Mouse (Mus musculus) ovary, adult 18-20 months (tissue): ENCODE measurements around the gene Foxp2.

Experiments used
- DNase-seq: peaks from one replicate; pipeline ENCODE4 v3.0.0; 2022; ENCODE audit warnings: low spot score, mixed read lengths

Gene Foxp2

DNA sequence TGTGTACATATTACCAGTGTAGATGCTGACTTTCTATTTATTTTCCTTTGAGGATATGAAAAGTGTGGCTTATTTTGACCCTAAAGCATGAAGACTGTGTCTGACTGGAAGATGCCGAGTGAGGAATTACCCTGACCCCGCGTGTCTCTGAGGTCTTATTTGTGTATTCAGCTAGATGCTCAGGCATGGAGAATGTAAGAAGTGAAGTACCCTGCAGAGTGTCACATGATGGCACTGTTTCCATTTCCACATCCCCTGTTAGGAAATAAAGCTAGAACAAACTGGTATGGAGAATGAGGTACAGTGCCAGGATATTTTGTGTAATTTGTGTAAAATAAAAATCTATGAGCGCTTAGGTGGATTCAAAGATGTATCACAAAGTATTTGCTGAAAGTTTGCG, 219.8 kb downstream of the Foxp2 start:
- DNase-seq = no peak

- DNase-seq = no peak
Observed at GRCm38 (mm10) chr6:15121339-15121738, 220.2 kb downstream of the Foxp2 start.

DNA sequence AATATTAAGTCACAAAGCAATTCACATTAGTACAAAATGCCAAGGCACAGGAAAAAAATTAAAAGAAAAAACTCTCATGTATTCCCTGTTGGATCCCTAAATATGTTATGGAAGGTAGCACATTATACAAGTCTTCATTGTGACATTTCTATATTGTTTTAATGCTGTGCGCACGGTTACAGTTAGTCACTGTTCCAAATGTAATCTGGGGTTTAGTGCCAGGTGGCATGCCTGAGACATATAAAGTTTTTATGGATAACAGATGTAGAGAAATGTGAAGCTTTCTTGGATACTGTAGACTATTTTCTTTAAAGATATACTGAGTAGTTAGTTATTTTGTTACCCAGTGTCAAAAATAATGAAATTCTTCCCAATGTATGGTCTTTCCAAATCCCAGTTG, 229.0 kb downstream of the Foxp2 start:
- DNase-seq = no peak

- DNase-seq = no peak
Observed at GRCm38 (mm10) chr6:15142094-15142493, 240.9 kb downstream of the Foxp2 start.

- no peak for DNase-seq
Observed at GRCm38 (mm10) chr6:15151619-15152018, 250.5 kb downstream of the Foxp2 start.

GRCm38 (mm10) chr6:15163508-15164053, 262.4 kb downstream of the Foxp2 start:
- DNase-seq = no peak

- DNase-seq = no peak
Observed at GRCm38 (mm10) chr6:15176754-15177153, 275.6 kb downstream of the Foxp2 start.

DNA sequence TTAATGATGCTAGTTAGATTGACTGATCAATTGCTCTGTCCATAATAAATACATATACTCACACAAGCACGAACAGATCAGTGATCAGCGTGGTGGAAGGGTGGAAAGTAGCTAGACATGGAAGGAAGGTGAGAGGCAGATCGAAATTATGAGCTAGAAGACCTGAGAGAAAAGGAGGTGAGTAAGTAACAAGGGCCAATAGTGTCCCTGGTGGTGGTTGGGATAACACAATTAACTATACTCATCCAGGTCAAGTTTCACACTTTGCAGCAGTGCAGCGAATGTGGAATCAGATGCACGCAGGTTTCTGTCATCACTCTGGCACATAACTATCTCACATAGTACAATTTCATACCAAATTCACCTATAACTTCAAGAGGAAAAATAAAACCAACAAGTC, 291.7 kb downstream of the Foxp2 start:
- DNase-seq = no peak

DNA sequence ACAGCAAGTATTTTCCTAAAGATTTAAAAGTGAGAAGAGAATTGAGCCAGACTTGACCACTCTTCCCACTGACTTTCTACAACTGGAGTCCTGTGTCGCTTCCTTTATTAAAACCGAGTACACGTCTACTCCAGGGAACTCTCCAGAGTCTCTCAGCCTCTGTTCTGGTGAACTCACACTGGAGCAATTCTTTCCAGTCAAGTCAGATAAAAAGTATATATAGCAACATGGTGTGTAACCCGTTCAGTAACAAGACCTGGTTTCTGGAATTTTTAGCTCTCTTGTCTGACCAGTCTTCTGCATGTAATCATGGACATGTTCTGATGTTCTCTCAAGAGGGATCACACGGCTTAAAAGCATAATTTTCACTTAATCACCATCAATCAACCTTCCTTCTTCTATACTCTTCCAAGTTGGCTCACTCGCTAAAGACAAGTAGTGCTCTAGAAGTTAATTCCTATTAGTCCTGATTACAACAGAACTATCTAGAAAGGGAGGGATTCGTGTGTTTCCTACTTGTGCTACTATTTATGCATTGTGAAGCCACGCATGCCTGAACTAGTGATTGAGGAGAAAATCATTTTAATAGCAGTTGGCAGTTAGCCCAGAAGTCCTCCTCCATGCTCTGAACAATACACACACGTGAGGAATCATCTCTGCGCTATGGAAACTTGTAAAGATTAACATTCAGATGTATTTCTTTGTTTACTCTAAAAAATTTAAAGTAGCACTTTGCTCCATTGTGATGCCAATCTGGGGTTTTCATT, 341.2 kb downstream of the Foxp2 start:
- DNase-seq = no peak

GRCm38 (mm10) chr6:15257393-15257792, 356.2 kb downstream of the Foxp2 start:
- no peak for DNase-seq

DNA sequence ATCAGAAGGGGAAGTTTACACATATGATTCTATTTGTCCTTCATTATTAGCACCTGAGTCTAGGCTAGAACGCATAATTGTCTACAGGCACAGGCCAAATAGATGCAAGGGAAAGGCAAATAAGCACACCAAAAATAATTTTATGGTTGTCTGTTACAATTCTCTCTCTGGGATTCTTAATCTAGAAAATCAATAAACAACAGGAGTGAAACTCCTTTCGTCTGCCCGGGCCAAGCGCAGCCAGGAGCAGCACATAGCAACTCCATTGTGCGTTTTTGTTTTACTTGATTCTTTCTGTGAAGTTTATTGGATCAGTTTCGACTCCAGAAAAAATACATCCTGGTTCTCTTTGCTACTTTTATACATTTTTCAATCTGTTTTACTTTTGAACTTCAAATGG, 356.7 kb downstream of the Foxp2 start:
- DNase-seq = no peak

DNA sequence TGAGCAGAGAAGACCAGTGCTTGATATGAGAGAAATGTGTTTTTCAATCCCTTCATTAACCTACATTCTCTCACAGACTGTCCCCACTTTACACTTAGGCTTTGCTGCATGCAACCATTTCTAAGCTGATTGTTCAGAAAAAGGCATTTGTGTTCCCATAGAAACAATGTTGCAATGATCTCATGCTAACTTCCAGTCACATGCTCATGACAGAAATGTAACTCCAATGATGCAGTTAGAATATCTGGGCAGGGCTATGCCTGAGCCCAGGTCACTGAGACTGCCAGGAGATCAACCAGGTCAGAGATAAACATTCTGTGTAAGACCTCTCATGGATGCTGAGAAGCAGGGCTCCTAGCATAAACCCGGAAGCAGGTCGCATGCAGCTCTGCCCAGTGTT, 367.0 kb downstream of the Foxp2 start:
- DNase-seq = no peak

- no peak for DNase-seq
Observed at GRCm38 (mm10) chr6:15285213-15285612, 384.1 kb downstream of the Foxp2 start.

- DNase-seq = no peak
Observed at GRCm38 (mm10) chr6:15294081-15294480, 392.9 kb downstream of the Foxp2 start.

GRCm38 (mm10) chr6:15299279-15299678, 398.1 kb downstream of the Foxp2 start:
- DNase-seq = no peak

DNA sequence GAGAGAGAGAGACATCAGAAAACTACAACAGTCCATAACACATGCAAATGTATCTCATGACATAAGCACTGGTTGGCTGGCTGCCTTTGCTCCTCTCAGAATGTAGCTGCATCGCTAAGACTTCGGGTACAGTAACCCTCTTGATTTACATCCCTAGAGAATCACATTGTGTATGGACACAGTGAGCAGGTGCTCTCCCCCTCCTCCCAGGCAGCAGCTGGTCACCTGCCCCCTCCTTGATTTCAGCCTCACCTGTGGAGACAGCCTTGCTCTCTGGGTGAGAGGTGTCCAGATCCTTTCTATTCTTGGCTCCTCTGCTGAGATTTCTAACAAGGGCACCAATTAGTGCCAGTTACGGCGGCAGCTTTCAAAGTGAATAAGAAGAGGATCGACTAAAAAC, 409.5 kb downstream of the Foxp2 start:
- no peak for DNase-seq

- no peak for DNase-seq
Observed at GRCm38 (mm10) chr6:15316948-15317347, 415.8 kb downstream of the Foxp2 start.

GRCm38 (mm10) chr6:15318343-15318742, 417.2 kb downstream of the Foxp2 start:
- DNase-seq = no peak

DNA sequence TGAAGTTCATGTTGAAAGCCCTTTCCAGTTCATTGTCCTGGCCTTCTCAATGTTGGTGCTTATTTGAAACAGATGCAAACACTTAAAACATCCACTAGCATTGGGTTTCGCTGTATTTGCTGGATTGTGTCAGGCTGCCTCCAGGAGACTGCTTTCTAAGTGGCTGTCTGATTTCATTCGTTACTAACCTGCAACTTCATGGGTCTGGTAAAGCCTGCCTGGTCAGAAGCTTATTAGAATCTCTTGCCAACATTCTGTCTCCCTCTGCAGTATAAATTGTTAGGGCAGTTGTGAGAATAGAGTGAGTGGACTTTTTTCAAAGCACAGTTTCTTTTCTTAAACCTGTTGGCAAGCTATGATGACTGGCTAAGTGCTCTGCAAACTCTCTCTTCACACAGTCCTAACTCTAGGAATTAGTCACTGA, 420.4 kb downstream of the Foxp2 start:
- DNase-seq = no peak

DNA sequence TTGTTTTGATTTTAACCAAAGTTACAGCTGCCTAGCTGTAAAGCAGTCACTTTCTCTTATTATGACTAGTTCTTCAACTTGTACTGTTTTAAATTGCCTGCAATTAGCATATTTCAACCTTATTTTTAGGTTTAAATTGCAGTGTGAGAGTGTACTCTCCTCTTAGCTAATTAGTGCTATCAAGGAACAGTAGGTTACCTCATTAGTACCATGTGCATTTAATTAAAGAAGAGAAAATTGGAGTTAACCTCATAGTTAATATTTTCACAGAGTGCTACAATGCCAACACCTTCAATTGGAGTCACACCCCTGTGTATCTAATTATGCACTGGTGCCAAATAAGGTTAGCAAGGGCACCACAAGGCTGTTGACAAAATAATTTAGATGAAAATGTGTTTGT, 421.9 kb downstream of the Foxp2 start:
- DNase-seq = no peak

DNA sequence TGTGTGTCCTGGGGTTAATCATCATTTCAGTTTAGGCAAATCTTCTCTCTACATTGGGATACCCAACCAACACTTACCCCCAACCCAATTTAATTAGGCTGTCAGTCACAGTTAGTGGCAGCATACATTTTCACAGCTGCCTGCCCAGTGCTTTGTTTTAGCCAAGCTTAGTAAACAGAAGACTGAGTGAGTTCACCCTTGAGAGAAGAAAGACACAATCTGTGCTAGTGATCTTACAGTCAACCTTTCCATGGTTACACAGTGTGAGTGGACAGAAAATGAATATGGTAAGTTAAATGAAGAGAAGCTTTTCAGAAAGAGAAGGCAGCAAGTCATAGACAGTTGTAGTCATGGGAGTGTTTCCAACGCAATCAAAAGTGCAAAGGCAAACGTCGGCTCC, 446.6 kb downstream of the Foxp2 start:
- DNase-seq = no peak

DNA sequence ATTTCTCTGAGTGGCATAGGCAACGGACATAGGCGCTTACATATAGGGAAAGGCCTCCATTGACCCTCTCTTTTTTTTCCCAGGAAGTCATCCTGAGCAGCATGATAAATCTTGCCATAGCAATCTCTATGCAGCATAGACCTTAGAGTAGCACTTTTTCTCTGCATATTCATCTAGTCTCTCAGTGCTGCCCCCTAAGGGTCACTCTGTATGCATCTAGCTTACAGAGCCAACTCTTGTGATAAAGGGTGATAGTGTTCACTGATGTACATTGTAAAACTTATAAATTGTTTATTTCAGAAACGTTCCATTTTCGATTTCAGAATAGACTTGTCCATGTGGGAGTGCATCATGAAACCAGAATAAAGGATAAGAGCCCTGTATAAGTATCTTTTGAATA, 454.7 kb downstream of the Foxp2 start:
- no peak for DNase-seq

- no peak for DNase-seq
Observed at GRCm38 (mm10) chr6:15370281-15370680, 469.1 kb downstream of the Foxp2 start.

DNA sequence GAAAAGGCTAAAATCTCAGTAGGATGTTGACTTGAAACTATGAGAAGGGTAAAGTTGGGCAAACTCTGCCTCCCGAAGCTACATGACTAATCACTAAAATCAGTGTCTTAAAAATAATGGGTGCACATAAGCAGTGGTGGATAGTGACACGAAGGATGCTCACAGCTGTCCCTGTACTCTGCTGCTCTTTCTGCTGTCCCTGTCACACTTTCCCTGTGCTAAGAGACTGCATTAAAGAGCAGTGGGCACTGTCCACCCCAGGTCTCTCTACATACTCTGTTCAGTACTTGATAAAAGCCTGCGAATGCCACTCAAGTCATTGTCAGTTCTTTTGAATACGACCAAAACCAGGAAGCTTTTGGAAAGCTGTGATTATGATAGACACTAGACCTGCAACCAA, 469.7 kb downstream of the Foxp2 start:
- DNase-seq = no peak
